Mouse (Mus musculus): Measurements from ENCODE around the gene Upb1. TPM values are rescaled to one million over a fixed set of nuclear protein-coding genes. Genes with fewer than 3 reads are reported as not detected.

Upb1 gene
- total and polyA plus RNA-seq, 2 experiments from 2014 or later: 0.72 TPM; not detected in 1

GRCm38 (mm10) chr10:75412114-75413103 is 11.5 kb downstream of the Upb1 start:
- DNase-seq (ENCODE audit: low spot score): no peak
- Histone ChIP-seq H3K27ac (ENCODE audit: low read depth, low read length) (no peak overlapping the region), H3K4me1 (ENCODE audit: insufficient read depth, low read length) (no peaks in the 10 kb centered on the region), H3K36me3 (ENCODE audit: insufficient read depth, low read length) (no peaks in the 10 kb centered on the region), H3K4me3 (ENCODE audit: low read depth, low read length) (peak overlapping the region; percentile 17; the same call in 1 of the 2 replicates), H3K27me3 (ENCODE audit: insufficient read depth, low read length) (no peaks in the 10 kb centered on the region), H3K9me3 (ENCODE audit: low read length) (no peaks in the 10 kb centered on the region), H3K4me2 (ENCODE audit: low read depth, low read length, poor library complexity, severe bottlenecking) (peak overlapping the region; percentile 41), H3K9ac (replicated peaks; ENCODE audit: low read length, poor library complexity, severe bottlenecking) (no peak overlapping the region)
- WGBS: 29% methylated on average over 27 of the region's 27 CpGs
- no peak for TF ChIP-seq CTCF (IDR thresholded peaks at IDR 0.05)
- no peak for ATAC-seq (ENCODE audit: low FRiP score)

- no peak for TF ChIP-seq CTCF (IDR thresholded peaks at IDR 0.05)
Observed at GRCm38 (mm10) chr10:75414925-75415324, 14.0 kb downstream of the Upb1 start.

DNA sequence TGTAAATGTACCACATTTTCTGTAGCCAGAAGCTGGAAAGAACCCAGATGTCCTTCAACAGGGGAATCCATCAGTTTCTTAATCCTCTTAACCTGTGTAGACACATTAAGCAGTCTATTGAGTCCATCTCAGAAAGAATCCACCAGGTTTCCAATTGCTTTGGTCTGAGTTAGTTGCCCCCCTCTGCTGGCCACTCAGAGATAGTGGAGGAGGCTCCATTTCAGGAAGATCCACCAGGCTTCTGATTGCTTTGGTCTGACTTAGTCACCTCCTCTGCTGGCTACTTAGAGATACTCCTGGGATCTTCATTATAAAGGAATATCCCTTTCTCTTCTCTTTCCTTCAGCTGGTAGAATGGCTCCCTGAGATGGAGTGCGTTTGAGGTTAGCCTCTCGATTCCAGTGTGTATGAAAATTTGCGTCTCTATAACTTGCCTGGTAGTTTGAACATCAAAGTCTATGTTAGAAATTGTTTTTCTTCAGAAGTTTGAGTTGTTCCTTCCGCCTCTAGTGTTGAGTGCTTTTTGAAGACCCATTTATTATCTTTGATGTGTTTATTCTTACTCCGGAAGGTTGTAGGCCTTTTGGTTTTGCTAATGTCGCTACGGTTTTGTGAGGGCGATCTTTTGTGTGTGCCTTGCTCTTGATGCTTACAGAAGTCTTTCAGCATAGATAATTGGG is 16.6 kb downstream of the Upb1 start:
- Histone ChIP-seq H3K4me1 (ENCODE audit: insufficient read depth, low read length) (no peaks in the 10 kb centered on the region), H3K27me3 (ENCODE audit: insufficient read depth, low read length) (no peaks in the 10 kb centered on the region), H3K4me2 (ENCODE audit: low read depth, low read length, poor library complexity, severe bottlenecking) (no peak overlapping the region), H3K9me3 (ENCODE audit: low read length) (no peaks in the 10 kb centered on the region), H3K36me3 (ENCODE audit: insufficient read depth, low read length) (no peaks in the 10 kb centered on the region), H3K27ac (ENCODE audit: low read depth, low read length) (no peak overlapping the region), H3K9ac (replicated peaks; ENCODE audit: low read length, poor library complexity, severe bottlenecking) (no peak overlapping the region), H3K4me3 (ENCODE audit: low read depth, low read length) (no peak overlapping the region)
- no peak for TF ChIP-seq CTCF (IDR thresholded peaks at IDR 0.05)
- 94% methylated on average over 8 of the region's 8 CpGs for WGBS
- no peak for ATAC-seq (ENCODE audit: low FRiP score)
- DNase-seq (ENCODE audit: low spot score): no peak

More at GRCm38 (mm10) chr10:75414925-75415324, 14.0 kb downstream of the Upb1 start:
- Histone ChIP-seq H3K9me3 (ENCODE audit: low read length) (no peaks in the 10 kb centered on the region), H3K27me3 (ENCODE audit: insufficient read depth, low read length) (no peaks in the 10 kb centered on the region), H3K4me1 (ENCODE audit: insufficient read depth, low read length) (no peaks in the 10 kb centered on the region), H3K4me3 (ENCODE audit: low read depth, low read length) (no peak overlapping the region), H3K4me2 (ENCODE audit: low read depth, low read length, poor library complexity, severe bottlenecking) (no peak overlapping the region), H3K27ac (ENCODE audit: low read depth, low read length) (no peak overlapping the region), H3K9ac (replicated peaks; ENCODE audit: low read length, poor library complexity, severe bottlenecking) (no peak overlapping the region), H3K36me3 (ENCODE audit: insufficient read depth, low read length) (no peaks in the 10 kb centered on the region)
- no peak for DNase-seq (ENCODE audit: low spot score)
- no peak for ATAC-seq (ENCODE audit: low FRiP score)
- WGBS: 84% methylated on average over 7 of the region's 7 CpGs

GRCm38 (mm10) chr10:75418747-75419146 is 17.8 kb downstream of the Upb1 start:
- no peaks in the 10 kb centered on the region for H3K9me3 ChIP-seq (ENCODE audit: low read length)
- no peak for TF ChIP-seq CTCF (IDR thresholded peaks at IDR 0.05)
- no peak overlapping the region for H3K4me2 ChIP-seq (ENCODE audit: low read depth, low read length, poor library complexity, severe bottlenecking)
- no peak overlapping the region for H3K27ac ChIP-seq (ENCODE audit: low read depth, low read length)
- DNase-seq (ENCODE audit: low spot score) (no peak), ATAC-seq (ENCODE audit: low FRiP score) (no peak)
- H3K4me3 ChIP-seq (ENCODE audit: low read depth, low read length): no peak overlapping the region
- H3K36me3 ChIP-seq (ENCODE audit: insufficient read depth, low read length): no peaks in the 10 kb centered on the region
- H3K4me1 ChIP-seq (ENCODE audit: insufficient read depth, low read length): no peaks in the 10 kb centered on the region
- WGBS: 69% methylated on average over 4 of the region's 4 CpGs
- no peaks in the 10 kb centered on the region for H3K27me3 ChIP-seq (ENCODE audit: insufficient read depth, low read length)
- no peak overlapping the region for H3K9ac ChIP-seq (replicated peaks; ENCODE audit: low read length, poor library complexity, severe bottlenecking)

DNA sequence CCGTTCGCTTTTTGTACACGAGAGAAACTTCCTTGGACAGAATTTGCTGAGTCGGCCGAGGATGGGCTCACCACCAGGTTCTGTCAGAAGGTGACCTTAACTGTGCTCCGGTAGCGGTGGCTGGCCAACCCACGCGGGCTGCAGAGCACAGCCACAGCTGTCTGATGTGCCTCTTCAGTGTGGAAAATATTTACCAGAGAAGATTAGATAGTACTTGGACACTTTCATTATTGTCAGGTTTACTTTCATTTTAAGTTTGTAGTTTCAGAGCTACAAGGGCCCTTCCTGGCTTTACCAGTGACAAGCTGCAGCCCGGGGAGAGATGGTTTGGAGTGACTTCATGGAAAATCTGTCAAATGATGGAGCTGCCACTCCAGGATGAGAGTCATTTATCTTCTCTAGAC is 23.6 kb downstream of the Upb1 start:
- Histone ChIP-seq H3K9me3 (ENCODE audit: low read length) (no peaks in the 10 kb centered on the region), H3K9ac (replicated peaks; ENCODE audit: low read length, poor library complexity, severe bottlenecking) (no peak overlapping the region), H3K4me2 (ENCODE audit: low read depth, low read length, poor library complexity, severe bottlenecking) (no peak overlapping the region), H3K27me3 (ENCODE audit: insufficient read depth, low read length) (no peaks in the 10 kb centered on the region), H3K4me3 (ENCODE audit: low read depth, low read length) (no peak overlapping the region), H3K36me3 (ENCODE audit: insufficient read depth, low read length) (no peaks in the 10 kb centered on the region), H3K27ac (ENCODE audit: low read depth, low read length) (no peak overlapping the region), H3K4me1 (ENCODE audit: insufficient read depth, low read length) (no peaks in the 10 kb centered on the region)
- ATAC-seq (ENCODE audit: low FRiP score) (no peak), DNase-seq (ENCODE audit: low spot score) (no peak)
- TF ChIP-seq CTCF (IDR thresholded peaks at IDR 0.05): no peak
- 89% methylated on average over 10 of the region's 10 CpGs for WGBS

Measured in midbrain, postnatal 0 days (tissue).